Mouse (Mus musculus) layer of hippocampus, adult 9-11 months (tissue): ENCODE results near the gene Olfr727.

Experiments used
- DNase-seq: peaks from one replicate; pipeline ENCODE4 v3.0.0; 2022

The Olfr727 gene

DNA sequence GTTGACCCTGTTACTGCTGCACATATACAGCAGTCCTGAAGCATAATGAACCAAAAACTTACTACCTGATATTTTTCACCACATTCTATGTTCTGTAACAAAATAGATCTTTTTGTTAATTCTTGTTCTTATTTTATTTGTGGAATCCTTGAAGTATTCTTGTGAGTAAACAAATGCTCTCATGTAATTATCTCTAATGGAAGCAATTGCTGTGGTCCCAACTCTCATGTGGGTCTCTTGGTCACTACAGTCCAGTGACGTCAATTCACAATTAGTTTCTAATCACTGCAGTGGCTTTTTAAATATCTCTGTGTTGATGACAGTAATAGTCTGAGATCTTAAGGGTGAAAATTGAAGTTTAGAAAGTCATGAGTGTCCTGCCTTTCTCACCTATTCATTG, at the start of gene Olfr727:
Gene Olfr727 (plus strand): TSS at position 301 of the 400 bp plus-strand sequence.
- no peak for DNase-seq

DNA sequence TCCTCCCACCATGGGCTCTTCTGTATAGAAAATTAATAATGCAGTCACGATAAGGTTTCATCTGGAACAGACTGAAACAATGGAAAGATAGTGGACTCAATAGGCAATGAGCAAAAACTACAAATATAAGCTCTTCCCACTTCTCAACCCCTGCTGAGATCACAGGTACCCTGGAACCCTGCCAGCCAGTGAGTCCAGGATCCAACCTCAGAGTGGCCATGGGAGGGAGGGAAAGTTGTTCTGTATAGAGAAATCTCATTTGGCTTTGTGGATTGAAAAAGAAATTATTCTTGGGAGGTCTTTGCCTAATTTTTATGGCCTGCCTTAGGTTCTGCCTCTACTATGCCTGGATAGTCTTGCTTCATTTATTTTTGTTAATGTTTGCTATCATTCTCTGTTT, 32.1 kb upstream of the Olfr727 start, which contains the start of gene Olfr726:
Gene Olfr726 (minus strand): TSS at position 101 of the 400 bp plus-strand sequence.
- DNase-seq, result no peak

GRCm38 (mm10) chr14:50142580-50142979, 19.6 kb downstream of the Olfr727 start, which contains the start of gene Olfr728:
Gene Olfr728 (minus strand): TSS chr14:50142680.
- no peak for DNase-seq

DNA sequence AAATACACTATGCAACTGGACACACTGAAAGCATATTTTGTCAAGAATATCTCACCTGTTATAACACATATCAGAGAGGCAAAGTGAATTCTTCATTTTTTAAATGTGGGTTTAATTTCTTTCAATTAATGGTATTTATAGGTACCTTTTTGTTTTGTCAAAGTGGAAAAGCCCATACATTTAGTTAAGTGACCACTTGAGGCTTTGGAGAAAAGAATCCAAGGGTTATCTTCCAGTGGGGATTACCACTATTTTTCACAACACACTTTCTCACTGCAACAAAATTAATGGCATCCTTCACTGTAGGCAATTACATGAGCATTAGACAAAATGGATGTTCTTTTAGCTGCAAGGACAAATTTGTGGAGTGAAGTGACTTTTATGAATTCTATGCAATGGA, 29.8 kb downstream of the Olfr727 start, which contains the start of gene Olfr729:
Gene Olfr729 (minus strand): TSS at position 101 of the 400 bp plus-strand sequence.
- no peak for DNase-seq
